ENCODE assay signal across 11 mouse cellular contexts in the genomic region with DNA sequence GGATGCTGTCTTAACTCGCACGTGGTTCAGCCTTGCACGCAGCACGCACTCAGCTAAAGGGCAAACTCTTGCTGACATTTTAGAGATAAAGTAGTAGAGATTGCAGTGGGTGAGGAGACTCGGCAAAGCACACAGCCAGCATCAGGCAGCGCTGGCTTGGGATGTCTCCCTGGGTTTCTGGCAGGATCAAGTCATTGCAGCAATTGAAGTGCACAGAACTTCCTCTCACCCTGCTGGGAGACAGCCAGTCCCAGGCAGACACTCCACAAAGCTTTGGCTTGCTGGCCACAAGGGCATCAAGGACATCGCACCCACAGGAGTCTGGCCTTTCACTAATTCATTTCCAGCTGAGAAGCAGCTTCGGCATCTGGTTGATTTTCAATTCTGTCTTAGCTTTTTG. TPM values are rescaled to one million over a fixed set of nuclear protein-coding genes. Genes with fewer than 3 reads are reported as not detected.
A peak's percentile ranks its signal among the peaks of the same experiment; 100 is the strongest.
DNase-seq lines count a peak whose midpoint lies in the region; ATAC-seq and TF ChIP-seq lines count a peak whose summit lies in the region.
"Had no signal": no experiment of that assay in that cellular context is flagged by ENCODE, and none has a peak within 500 bp of the region (broad histone marks: within the 10 kb centered on the region; RNA-seq: fewer than 3 reads in every experiment).

No protein-coding gene starts in this region.

- ATAC-seq in megakaryocyte progenitor cell, adult 5-6 weeks (replicated peaks; ENCODE audit: poor library complexity): no peak

- no peak for TF ChIP-seq CTCF in gastrocnemius, adult 2 months (IDR thresholded peaks at IDR 0.05)
- no peak for TF ChIP-seq CTCF in cortical plate, adult 2 months (IDR thresholded peaks at IDR 0.05; ENCODE audit: extremely low read depth, insufficient read depth, low read length)

- no peak overlapping the region; the same call in 1 of the 2 replicates for H3K4me3 ChIP-seq in gastrocnemius, adult 2 months
- no peak overlapping the region for H3K4me3 ChIP-seq in cortical plate, adult 2 months (ENCODE audit: insufficient read depth, low read length)
- H3K4me3 ChIP-seq: hindbrain, embryonic 15.5 days; limb, embryonic 15.5 days; neural tube, embryonic 12.5 days had no signal

- peak; percentile 66 for DNase-seq in gastrocnemius, adult 2 months
- DNase-seq in gastrocnemius, postnatal 10 days: no peak
- peak; percentile 30 for DNase-seq in R1 (ENCODE audit: low read depth, low spot score)
- DNase-seq in heart, postnatal 4 days: peak; percentile 69
- no peak for DNase-seq in thymus, postnatal 4 days
- DNase-seq in urinary bladder, adult 18-20 months (ENCODE audit: low spot score in 2 of 2): no peak

- peak overlapping the region; percentile 64 for H3K27ac ChIP-seq in gastrocnemius, adult 2 months
- 0 out of 2 replicates have a peak overlapping the region, but pooled peaks have one; percentile 19 for H3K27ac ChIP-seq in cortical plate, adult 2 months (ENCODE audit: insufficient read depth, low read length)
- H3K27ac ChIP-seq: hindbrain, embryonic 15.5 days; limb, embryonic 15.5 days; neural tube, embryonic 12.5 days had no signal

- H3K4me1 ChIP-seq in cortical plate, adult 2 months (ENCODE audit: control insufficient read depth, insufficient read depth, low read length): peaks cover 3% of the 10 kb centered on the region
- H3K4me1 ChIP-seq: hindbrain, embryonic 15.5 days; neural tube, embryonic 12.5 days had no signal

- intact Hi-C loops in gastrocnemius, adult 2 months (cut with DNase I): no loop called here

- TF ChIP-seq POLR2A in cortical plate, adult 2 months (IDR thresholded peaks at IDR 0.05; ENCODE audit: extremely low read depth, insufficient read depth, low read length): no peak

RNA-seq across cellular contexts. Expression of a gene that starts 27.3 kb away (rescaled TPM):
- total RNA-seq in gastrocnemius, adult 2 months (2021): not detected
- not detected for total RNA-seq in gastrocnemius, postnatal 10 days (2021)
- polyA plus RNA-seq in cortical plate, adult 2 months (2012; rRNA removed): not detected in 2 replicates
- not detected for total RNA-seq in heart, postnatal 4 days (2021)
- not detected in 2 replicates for total RNA-seq in megakaryocyte progenitor cell, adult 5-6 weeks (2015)
- total RNA-seq in megakaryocyte progenitor cell, adult 5-6 weeks (2017): not detected in 2 replicates
- polyA plus RNA-seq: hindbrain, embryonic 15.5 days; limb, embryonic 15.5 days; neural tube, embryonic 12.5 days had no signal

Comparison
In these comparisons a context has a peak if more than half of its experiments do, and no peak if none do; other contexts are left out.
1. DNase-seq: peak in gastrocnemius, adult 2 months (single experiment), R1 (single experiment) and heart, postnatal 4 days (single experiment); none in gastrocnemius, postnatal 10 days (single experiment), thymus, postnatal 4 days (single experiment) and urinary bladder, adult 18-20 months (0 of 2).